Mouse (Mus musculus): ENCODE measurements around the gene Plce1. TPM values are rescaled to one million over a fixed set of nuclear protein-coding genes. Genes with fewer than 3 reads are reported as not detected.

Gene Plce1
- polyA plus RNA-seq, 1 experiment from 2014 or later, result 9.2 TPM

GRCm38 (mm10) chr19:38597392-38597791 is 116.5 kb downstream of the Plce1 start:
- Histone ChIP-seq H3K27ac (ENCODE audit: low read length) (no peak overlapping the region; the same call in 1 of the 2 replicates), H3K9ac (replicated peaks; ENCODE audit: low read depth, low read length) (no peak overlapping the region), H3K36me3 (ENCODE audit: control insufficient read depth, insufficient read depth, low read length) (no peaks in the 10 kb centered on the region), H3K4me1 (ENCODE audit: control insufficient read depth, insufficient read depth, low read length) (peaks cover 21% of the 10 kb centered on the region), H3K4me2 (replicated peaks; ENCODE audit: low read depth, low read length) (no peak overlapping the region), H3K4me3 (ENCODE audit: low read depth, low read length) (no peak overlapping the region), H3K27me3 (ENCODE audit: control insufficient read depth, insufficient read depth, low read length) (no peaks in the 10 kb centered on the region), H3K9me3 (ENCODE audit: control insufficient read depth, low read depth, low read length) (no peaks in the 10 kb centered on the region)
- 57% methylated on average over 2 of the region's 2 CpGs for WGBS
- ATAC-seq (ENCODE audit: insufficient number of reproducible peaks, insufficient read depth, low FRiP score, low read depth), result no peak

GRCm38 (mm10) chr19:38599001-38599400 is 118.1 kb downstream of the Plce1 start:
- WGBS, result 81% methylated on average over 3 of the region's 3 CpGs
- Histone ChIP-seq H3K4me1 (ENCODE audit: control insufficient read depth, insufficient read depth, low read length) (peaks cover 8% of the 10 kb centered on the region), H3K4me3 (ENCODE audit: low read depth, low read length) (no peak overlapping the region), H3K9ac (replicated peaks; ENCODE audit: low read depth, low read length) (no peak overlapping the region), H3K9me3 (ENCODE audit: control insufficient read depth, low read depth, low read length) (no peaks in the 10 kb centered on the region), H3K36me3 (ENCODE audit: control insufficient read depth, insufficient read depth, low read length) (no peaks in the 10 kb centered on the region), H3K4me2 (replicated peaks; ENCODE audit: low read depth, low read length) (no peak overlapping the region), H3K27me3 (ENCODE audit: control insufficient read depth, insufficient read depth, low read length) (no peaks in the 10 kb centered on the region), H3K27ac (ENCODE audit: low read length) (no peak overlapping the region)
- ATAC-seq (ENCODE audit: insufficient number of reproducible peaks, insufficient read depth, low FRiP score, low read depth), result no peak

GRCm38 (mm10) chr19:38601127-38601526 is 120.2 kb downstream of the Plce1 start:
- 48% methylated on average over 5 of the region's 5 CpGs for WGBS
- H3K4me2 ChIP-seq (replicated peaks; ENCODE audit: low read depth, low read length), result no peak overlapping the region
- no peak overlapping the region for H3K27ac ChIP-seq (ENCODE audit: low read length)
- no peak for ATAC-seq (ENCODE audit: insufficient number of reproducible peaks, insufficient read depth, low FRiP score, low read depth)
- no peaks in the 10 kb centered on the region for H3K36me3 ChIP-seq (ENCODE audit: control insufficient read depth, insufficient read depth, low read length)
- peaks cover 6% of the 10 kb centered on the region; the same call in 1 of the 2 replicates for H3K4me1 ChIP-seq (ENCODE audit: control insufficient read depth, insufficient read depth, low read length)
- no peak overlapping the region for H3K4me3 ChIP-seq (ENCODE audit: low read depth, low read length)
- H3K9ac ChIP-seq (replicated peaks; ENCODE audit: low read depth, low read length), result no peak overlapping the region
- no peaks in the 10 kb centered on the region for H3K9me3 ChIP-seq (ENCODE audit: control insufficient read depth, low read depth, low read length)
- H3K27me3 ChIP-seq (ENCODE audit: control insufficient read depth, insufficient read depth, low read length), result no peaks in the 10 kb centered on the region

- 70% methylated on average over 9 of the region's 9 CpGs for WGBS
- Histone ChIP-seq H3K4me3 (ENCODE audit: low read depth, low read length) (no peak overlapping the region), H3K4me1 (ENCODE audit: control insufficient read depth, insufficient read depth, low read length) (peaks cover 6% of the 10 kb centered on the region; the same call in 1 of the 2 replicates), H3K9ac (replicated peaks; ENCODE audit: low read depth, low read length) (no peak overlapping the region), H3K36me3 (ENCODE audit: control insufficient read depth, insufficient read depth, low read length) (no peaks in the 10 kb centered on the region), H3K4me2 (replicated peaks; ENCODE audit: low read depth, low read length) (no peak overlapping the region), H3K27me3 (ENCODE audit: control insufficient read depth, insufficient read depth, low read length) (no peaks in the 10 kb centered on the region), H3K27ac (ENCODE audit: low read length) (no peak overlapping the region), H3K9me3 (ENCODE audit: control insufficient read depth, low read depth, low read length) (no peaks in the 10 kb centered on the region)
- ATAC-seq (ENCODE audit: insufficient number of reproducible peaks, insufficient read depth, low FRiP score, low read depth), result no peak
Observed at GRCm38 (mm10) chr19:38602811-38603210, 121.9 kb downstream of the Plce1 start.

GRCm38 (mm10) chr19:38607236-38607635 is 126.3 kb downstream of the Plce1 start:
- Histone ChIP-seq H3K9me3 (ENCODE audit: control insufficient read depth, low read depth, low read length) (no peaks in the 10 kb centered on the region), H3K27ac (ENCODE audit: low read length) (no peak overlapping the region), H3K4me3 (ENCODE audit: low read depth, low read length) (no peak overlapping the region), H3K4me1 (ENCODE audit: control insufficient read depth, insufficient read depth, low read length) (0 out of 2 replicates have a peak, but pooled peaks cover 2% of the 10 kb centered on the region), H3K27me3 (ENCODE audit: control insufficient read depth, insufficient read depth, low read length) (no peaks in the 10 kb centered on the region), H3K4me2 (replicated peaks; ENCODE audit: low read depth, low read length) (no peak overlapping the region), H3K9ac (replicated peaks; ENCODE audit: low read depth, low read length) (no peak overlapping the region), H3K36me3 (ENCODE audit: control insufficient read depth, insufficient read depth, low read length) (no peaks in the 10 kb centered on the region)
- no peak for ATAC-seq (ENCODE audit: insufficient number of reproducible peaks, insufficient read depth, low FRiP score, low read depth)
- WGBS, result 87% methylated on average over 5 of the region's 5 CpGs

- no peak overlapping the region for H3K9ac ChIP-seq (replicated peaks; ENCODE audit: low read depth, low read length)
- peaks cover 2% of the 10 kb centered on the region; the same call in 1 of the 2 replicates for H3K4me1 ChIP-seq (ENCODE audit: control insufficient read depth, insufficient read depth, low read length)
- H3K36me3 ChIP-seq (ENCODE audit: control insufficient read depth, insufficient read depth, low read length), result no peaks in the 10 kb centered on the region
- ATAC-seq (ENCODE audit: insufficient number of reproducible peaks, insufficient read depth, low FRiP score, low read depth), result no peak
- H3K4me2 ChIP-seq (replicated peaks; ENCODE audit: low read depth, low read length), result no peak overlapping the region
- no peaks in the 10 kb centered on the region for H3K9me3 ChIP-seq (ENCODE audit: control insufficient read depth, low read depth, low read length)
- no peaks in the 10 kb centered on the region for H3K27me3 ChIP-seq (ENCODE audit: control insufficient read depth, insufficient read depth, low read length)
- 83% methylated on average over 8 of the region's 8 CpGs for WGBS
- no peak overlapping the region for H3K4me3 ChIP-seq (ENCODE audit: low read depth, low read length)
- H3K27ac ChIP-seq (ENCODE audit: low read length), result no peak overlapping the region
Observed at GRCm38 (mm10) chr19:38608951-38609654, 128.2 kb downstream of the Plce1 start.

- 89% methylated on average over 2 of the region's 2 CpGs for whole genome bisulfite sequencing
- Histone ChIP-seq H3K4me1 (ENCODE audit: control insufficient read depth, insufficient read depth, low read length) (peaks cover 4% of the 10 kb centered on the region; the same call in 1 of the 2 replicates), H3K9ac (replicated peaks; ENCODE audit: low read depth, low read length) (no peak overlapping the region), H3K27me3 (ENCODE audit: control insufficient read depth, insufficient read depth, low read length) (no peaks in the 10 kb centered on the region), H3K9me3 (ENCODE audit: control insufficient read depth, low read depth, low read length) (no peaks in the 10 kb centered on the region), H3K4me3 (ENCODE audit: low read depth, low read length) (no peak overlapping the region), H3K4me2 (replicated peaks; ENCODE audit: low read depth, low read length) (no peak overlapping the region), H3K36me3 (ENCODE audit: control insufficient read depth, insufficient read depth, low read length) (no peaks in the 10 kb centered on the region), H3K27ac (ENCODE audit: low read length) (no peak overlapping the region)
- no peak for ATAC-seq (ENCODE audit: insufficient number of reproducible peaks, insufficient read depth, low FRiP score, low read depth)
Observed at GRCm38 (mm10) chr19:38610291-38610690, 129.4 kb downstream of the Plce1 start.

- H3K4me2 ChIP-seq (replicated peaks; ENCODE audit: low read depth, low read length), result no peak overlapping the region
- no peaks in the 10 kb centered on the region for H3K27me3 ChIP-seq (ENCODE audit: control insufficient read depth, insufficient read depth, low read length)
- ATAC-seq (ENCODE audit: insufficient number of reproducible peaks, insufficient read depth, low FRiP score, low read depth), result no peak
- H3K9me3 ChIP-seq (ENCODE audit: control insufficient read depth, low read depth, low read length), result no peaks in the 10 kb centered on the region
- peaks cover 4% of the 10 kb centered on the region; the same call in 1 of the 2 replicates for H3K4me1 ChIP-seq (ENCODE audit: control insufficient read depth, insufficient read depth, low read length)
- H3K36me3 ChIP-seq (ENCODE audit: control insufficient read depth, insufficient read depth, low read length), result no peaks in the 10 kb centered on the region
- no peak overlapping the region for H3K4me3 ChIP-seq (ENCODE audit: low read depth, low read length)
- H3K27ac ChIP-seq (ENCODE audit: low read length), result no peak overlapping the region
- no peak overlapping the region for H3K9ac ChIP-seq (replicated peaks; ENCODE audit: low read depth, low read length)
- WGBS, result 86% methylated on average over 8 of the region's 8 CpGs
Observed at GRCm38 (mm10) chr19:38610809-38611208, 129.9 kb downstream of the Plce1 start.

Data from stomach, embryonic 14.5 days (tissue).